Mouse (Mus musculus) gastrocnemius, adult 2 months (tissue): ENCODE measurements at regions not wholly inside any gene's neighbourhood (a gene's known extent, or its start where the extent isn't known, plus 50 kb on each side); places are given as distances from the start of the nearest gene placed in this dataset.

Experiments used
- DNase-seq: peaks from one replicate; pipeline ENCODE4 v3.0.0; 2022
- H3K27ac ChIP-seq: fragments of 200-600 bp; 2 replicates; pipeline ENCODE4 v1.8.1; 2022; ENCODE audit warnings: mild to moderate bottlenecking
- H3K4me3 ChIP-seq: fragments of 200-600 bp; 2 replicates; pipeline ENCODE4 v1.8.1; 2022; ENCODE audit warnings: mild to moderate bottlenecking, moderate library complexity
- CTCF ChIP-seq: fragments of 200-600 bp; IDR thresholded peaks from 2 replicates; pipeline ENCODE4 v1.8.1; 2022; ENCODE audit warnings: antibody characterized with exemption, mild to moderate bottlenecking, moderate library complexity
- intact Hi-C: fragments of 180-260 bp; cut with DNase I; formaldehyde crosslinking; loops from one replicate; pipeline ENCODE4 v1.15.1; 2025

GRCm38 (mm10) chr19:28732998-28733397 lies 53.1 kb upstream of the Glis3 start:
- no peak for DNase-seq
- no peak overlapping the region for H3K4me3 ChIP-seq
- H3K27ac ChIP-seq: no peak overlapping the region
- TF ChIP-seq CTCF: no peak
- intact Hi-C loops: no loop called here

GRCm38 (mm10) chr19:28733781-28734180 lies 53.9 kb upstream of the Glis3 start:
- no peak for TF ChIP-seq CTCF
- Histone ChIP-seq H3K27ac (no peak overlapping the region), H3K4me3 (no peak overlapping the region)
- no peak for DNase-seq
- intact Hi-C loops: no loop called here

- intact Hi-C loops: no loop called here
- peak; percentile 77 for DNase-seq
- Histone ChIP-seq H3K4me3 (no peak overlapping the region), H3K27ac (peak overlapping the region; percentile 29; the same call in 1 of the 2 replicates)
- TF ChIP-seq CTCF: no peak
Observed at GRCm38 (mm10) chr19:28743176-28743793, 63.4 kb upstream of the Glis3 start.

GRCm38 (mm10) chr19:28745105-28745504 lies 65.2 kb upstream of the Glis3 start:
- no peak for TF ChIP-seq CTCF
- intact Hi-C loops: no loop called here
- H3K4me3 ChIP-seq: no peak overlapping the region
- H3K27ac ChIP-seq: no peak overlapping the region
- DNase-seq: no peak

GRCm38 (mm10) chr19:28745534-28745933 lies 65.7 kb upstream of the Glis3 start:
- no peak for DNase-seq
- H3K27ac ChIP-seq: no peak overlapping the region
- intact Hi-C loops: no loop called here

GRCm38 (mm10) chr19:28751091-28751490 lies 71.2 kb upstream of the Glis3 start:
- no peak for TF ChIP-seq CTCF
- intact Hi-C loops: loop anchor here (10.0 kb wide), 1 partner anchor 586 kb away; no protein-coding TSS in a partner anchor
- no peak for DNase-seq
- Histone ChIP-seq H3K4me3 (peak overlapping the region; percentile 40), H3K27ac (no peak overlapping the region)

More at GRCm38 (mm10) chr19:28745534-28745933, 65.7 kb upstream of the Glis3 start:
- no peak overlapping the region for H3K4me3 ChIP-seq
- no peak for TF ChIP-seq CTCF

- Histone ChIP-seq H3K4me3 (no peak overlapping the region), H3K27ac (no peak overlapping the region)
- peak; percentile 73 for DNase-seq
- intact Hi-C loops: loop anchor here (5.0 to 10.0 kb wide), 2 partner anchors 62 to 594 kb away; no protein-coding TSS in a partner anchor
- peak; percentile 85 for TF ChIP-seq CTCF
Observed at GRCm38 (mm10) chr19:28758854-28759253, 76.0 kb upstream of the Slc1a1 start.

GRCm38 (mm10) chr19:28764795-28765360 lies 70.0 kb upstream of the Slc1a1 start:
- Histone ChIP-seq H3K4me3 (no peak overlapping the region), H3K27ac (no peak overlapping the region)
- intact Hi-C loops: no loop called here
- no peak for DNase-seq
- TF ChIP-seq CTCF: no peak

- DNase-seq: no peak
- H3K27ac ChIP-seq: no peak overlapping the region
- intact Hi-C loops: no loop called here
- H3K4me3 ChIP-seq: no peak overlapping the region
- TF ChIP-seq CTCF: no peak
Observed at GRCm38 (mm10) chr19:28768218-28768617, 66.6 kb upstream of the Slc1a1 start.

GRCm38 (mm10) chr19:28770419-28770818 lies 64.4 kb upstream of the Slc1a1 start:
- DNase-seq: no peak
- Histone ChIP-seq H3K4me3 (no peak overlapping the region), H3K27ac (no peak overlapping the region)
- intact Hi-C loops: no loop called here
- no peak for TF ChIP-seq CTCF

GRCm38 (mm10) chr19:28771836-28772235 lies 63.0 kb upstream of the Slc1a1 start:
- Histone ChIP-seq H3K4me3 (no peak overlapping the region), H3K27ac (no peak overlapping the region)
- intact Hi-C loops: no loop called here
- DNase-seq: no peak
- TF ChIP-seq CTCF: no peak

GRCm38 (mm10) chr19:28772840-28773570 lies 61.8 kb upstream of the Slc1a1 start:
- Histone ChIP-seq H3K4me3 (no peak overlapping the region), H3K27ac (no peak overlapping the region)
- no peak for DNase-seq
- no peak for TF ChIP-seq CTCF
- intact Hi-C loops: no loop called here

- Histone ChIP-seq H3K27ac (no peak overlapping the region), H3K4me3 (no peak overlapping the region)
- TF ChIP-seq CTCF: peak; percentile 61
- DNase-seq: no peak
- intact Hi-C loops: loop anchor here (2.0 to 5.0 kb wide), 4 partner anchors 106 to 724 kb away; no protein-coding TSS in a partner anchor
Observed at GRCm38 (mm10) chr19:28776868-28777267, 58.0 kb upstream of the Slc1a1 start.
